Mouse (Mus musculus): ENCODE measurements around the gene Sel1l.

Gene Sel1l

DNA sequence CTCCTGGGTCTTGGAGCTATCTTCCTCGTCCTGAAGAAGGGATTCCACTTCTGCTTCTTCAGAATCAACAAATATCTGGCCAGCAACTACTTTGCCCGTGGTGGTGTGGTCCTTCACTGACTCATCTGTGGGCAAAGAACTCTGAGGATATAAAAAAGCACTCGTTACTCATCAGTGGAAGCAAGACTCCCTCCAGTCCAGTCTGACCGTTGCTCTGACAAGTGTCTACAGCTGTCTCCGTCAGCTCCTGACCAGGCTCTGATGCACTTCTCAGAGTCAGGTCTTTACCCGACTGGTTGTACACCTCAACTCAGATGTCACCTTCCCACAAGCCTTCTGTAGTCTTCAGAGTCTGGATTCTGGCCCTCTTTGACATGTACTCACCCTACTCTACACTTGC lies 7.2 kb downstream of the Sel1l start:
- Histone ChIP-seq H3K36me3 (ENCODE audit: control insufficient read depth, insufficient read depth, low read length, poor library complexity, severe bottlenecking) (peaks cover 22% of the 10 kb centered on the region), H3K27me3 (ENCODE audit: control insufficient read depth, insufficient read depth, low read length, poor library complexity, severe bottlenecking) (no peaks in the 10 kb centered on the region)
- no peak for DNase-seq (ENCODE audit: low read depth, low spot score)

DNA sequence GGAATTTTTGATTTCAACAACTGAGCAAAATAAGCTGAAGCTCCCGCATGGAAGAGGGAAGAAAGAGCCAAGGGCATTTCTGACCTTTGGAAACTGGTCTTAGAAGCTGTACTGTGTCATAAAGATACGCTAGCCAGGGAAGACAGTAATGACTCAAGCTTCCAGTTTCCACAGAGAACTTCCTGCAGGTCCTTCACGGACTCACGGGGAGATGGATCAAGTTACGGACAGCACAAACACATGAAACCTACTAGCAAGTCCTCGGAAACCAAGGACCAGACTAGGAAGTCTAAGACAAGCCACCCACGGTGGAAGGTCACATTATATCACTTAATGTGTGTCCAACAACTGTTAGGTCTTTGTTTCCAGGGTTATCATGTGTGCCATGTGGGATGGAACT lies 10.7 kb downstream of the Sel1l start:
- no peak for DNase-seq (ENCODE audit: low read depth, low spot score)
- peaks cover 20% of the 10 kb centered on the region for H3K36me3 ChIP-seq (ENCODE audit: control insufficient read depth, insufficient read depth, low read length, poor library complexity, severe bottlenecking)
- no peaks in the 10 kb centered on the region for H3K27me3 ChIP-seq (ENCODE audit: control insufficient read depth, insufficient read depth, low read length, poor library complexity, severe bottlenecking)

DNA sequence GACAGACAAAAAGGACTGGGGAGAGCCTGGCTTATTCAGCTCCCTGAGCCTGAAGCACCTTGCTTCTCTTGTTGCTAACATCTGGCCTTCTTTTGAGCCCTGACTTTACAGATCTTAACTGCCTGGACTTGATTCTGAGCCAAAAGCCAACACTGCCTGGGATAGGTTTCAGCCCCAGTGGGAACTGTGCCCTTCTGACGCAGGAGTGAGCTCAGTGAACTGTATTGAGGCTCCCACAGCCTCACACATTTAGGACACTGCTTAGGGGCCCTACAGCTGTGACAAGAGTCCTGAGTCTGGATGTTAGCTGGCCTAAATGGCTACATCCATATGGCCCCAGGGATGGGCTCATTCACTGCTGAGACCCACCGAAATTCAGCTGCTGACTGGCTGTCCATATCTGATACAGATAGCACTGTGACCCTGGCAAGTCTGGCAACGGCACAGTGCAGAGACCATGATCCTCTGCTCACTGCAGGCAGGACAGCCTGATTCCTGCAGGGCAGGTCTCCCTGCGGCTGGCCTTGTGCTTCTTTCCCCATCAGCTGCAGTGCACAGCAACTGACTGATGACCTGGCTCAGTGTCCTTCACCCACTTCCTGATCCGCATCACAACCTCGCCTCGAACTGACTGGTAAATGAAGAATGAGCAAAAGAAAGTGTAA lies 11.4 kb downstream of the Sel1l start:
- H3K36me3 ChIP-seq (ENCODE audit: control insufficient read depth, insufficient read depth, low read length, poor library complexity, severe bottlenecking): peaks cover 20% of the 10 kb centered on the region
- DNase-seq (ENCODE audit: low read depth, low spot score): no peak
- no peaks in the 10 kb centered on the region for H3K27me3 ChIP-seq (ENCODE audit: control insufficient read depth, insufficient read depth, low read length, poor library complexity, severe bottlenecking)

GRCm38 (mm10) chr12:91833939-91834333 lies 15.0 kb downstream of the Sel1l start:
- DNase-seq (ENCODE audit: low read depth, low spot score): no peak
- Histone ChIP-seq H3K27me3 (ENCODE audit: control insufficient read depth, insufficient read depth, low read length, poor library complexity, severe bottlenecking) (no peaks in the 10 kb centered on the region), H3K36me3 (ENCODE audit: control insufficient read depth, insufficient read depth, low read length, poor library complexity, severe bottlenecking) (peaks cover 6% of the 10 kb centered on the region)

GRCm38 (mm10) chr12:91833237-91833938 lies 15.6 kb downstream of the Sel1l start:
- DNase-seq (ENCODE audit: low read depth, low spot score): no peak
- H3K36me3 ChIP-seq (ENCODE audit: control insufficient read depth, insufficient read depth, low read length, poor library complexity, severe bottlenecking): peaks cover 5% of the 10 kb centered on the region
- H3K27me3 ChIP-seq (ENCODE audit: control insufficient read depth, insufficient read depth, low read length, poor library complexity, severe bottlenecking): no peaks in the 10 kb centered on the region

DNA sequence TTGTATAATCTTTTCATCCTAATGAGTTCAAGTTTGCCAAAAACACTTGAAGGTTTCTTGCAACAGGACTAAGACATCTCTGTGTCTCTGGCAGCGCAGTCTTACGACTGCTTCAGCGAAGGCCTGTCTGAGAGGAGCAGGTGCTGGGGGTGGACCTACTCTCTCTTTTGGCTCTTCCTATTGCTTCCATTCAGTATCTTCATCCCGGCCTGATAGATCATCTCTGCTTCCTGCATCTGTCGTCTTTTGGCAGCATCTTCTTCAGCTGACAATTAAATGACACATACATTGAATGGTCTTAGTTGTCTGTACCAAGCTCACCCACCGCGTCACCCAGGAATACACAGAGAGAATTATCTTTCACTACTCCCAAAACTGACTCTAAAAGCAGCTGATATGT lies 17.5 kb downstream of the Sel1l start:
- Histone ChIP-seq H3K27me3 (ENCODE audit: control insufficient read depth, insufficient read depth, low read length, poor library complexity, severe bottlenecking) (no peaks in the 10 kb centered on the region), H3K36me3 (ENCODE audit: control insufficient read depth, insufficient read depth, low read length, poor library complexity, severe bottlenecking) (peaks cover 10% of the 10 kb centered on the region)
- DNase-seq (ENCODE audit: low read depth, low spot score): no peak

DNA sequence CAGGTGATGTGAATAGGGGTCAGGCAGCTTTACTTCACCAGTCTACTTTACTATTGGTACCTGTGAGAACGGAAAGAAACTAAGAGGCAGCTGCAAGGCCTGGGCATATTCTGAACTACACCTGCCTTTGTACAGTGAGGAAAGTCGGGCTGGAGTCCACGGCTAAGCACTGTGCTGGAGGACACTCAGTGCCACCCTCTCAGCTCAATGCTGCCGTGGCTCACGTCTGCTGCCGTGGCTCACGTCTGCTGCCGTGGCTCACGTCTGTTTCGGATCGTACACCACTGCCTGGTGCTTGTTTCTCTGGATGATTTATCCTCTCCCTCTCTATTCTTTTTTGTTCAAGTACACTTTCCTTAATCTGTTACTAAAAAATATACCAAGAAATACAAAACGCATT lies 28.5 kb downstream of the Sel1l start:
- Histone ChIP-seq H3K27me3 (ENCODE audit: control insufficient read depth, insufficient read depth, low read length, poor library complexity, severe bottlenecking) (no peaks in the 10 kb centered on the region), H3K36me3 (ENCODE audit: control insufficient read depth, insufficient read depth, low read length, poor library complexity, severe bottlenecking) (peaks cover 9% of the 10 kb centered on the region)
- no peak for DNase-seq (ENCODE audit: low read depth, low spot score)

- Histone ChIP-seq H3K36me3 (ENCODE audit: control insufficient read depth, insufficient read depth, low read length, poor library complexity, severe bottlenecking) (peaks cover 6% of the 10 kb centered on the region), H3K27me3 (ENCODE audit: control insufficient read depth, insufficient read depth, low read length, poor library complexity, severe bottlenecking) (no peaks in the 10 kb centered on the region)
- no peak for DNase-seq (ENCODE audit: low read depth, low spot score)
Measured at GRCm38 (mm10) chr12:91818726-91819125, 30.2 kb downstream of the Sel1l start.

- peak; percentile 65 for DNase-seq (ENCODE audit: low read depth, low spot score)
- peaks cover 8% of the 10 kb centered on the region for H3K36me3 ChIP-seq (ENCODE audit: control insufficient read depth, insufficient read depth, low read length, poor library complexity, severe bottlenecking)
- H3K27me3 ChIP-seq (ENCODE audit: control insufficient read depth, insufficient read depth, low read length, poor library complexity, severe bottlenecking): no peaks in the 10 kb centered on the region
Measured at GRCm38 (mm10) chr12:91815990-91816389, 33.0 kb downstream of the Sel1l start.

GRCm38 (mm10) chr12:91815552-91815951 lies 33.4 kb downstream of the Sel1l start:
- peaks cover 8% of the 10 kb centered on the region for H3K36me3 ChIP-seq (ENCODE audit: control insufficient read depth, insufficient read depth, low read length, poor library complexity, severe bottlenecking)
- H3K27me3 ChIP-seq (ENCODE audit: control insufficient read depth, insufficient read depth, low read length, poor library complexity, severe bottlenecking): no peaks in the 10 kb centered on the region
- DNase-seq (ENCODE audit: low read depth, low spot score): no peak

GRCm38 (mm10) chr12:91808911-91809310 lies 40.0 kb downstream of the Sel1l start:
- Histone ChIP-seq H3K27me3 (ENCODE audit: control insufficient read depth, insufficient read depth, low read length, poor library complexity, severe bottlenecking) (no peaks in the 10 kb centered on the region), H3K36me3 (ENCODE audit: control insufficient read depth, insufficient read depth, low read length, poor library complexity, severe bottlenecking) (peaks cover 7% of the 10 kb centered on the region)
- DNase-seq (ENCODE audit: low read depth, low spot score): no peak

- peaks cover 5% of the 10 kb centered on the region for H3K36me3 ChIP-seq (ENCODE audit: control insufficient read depth, insufficient read depth, low read length, poor library complexity, severe bottlenecking)
- H3K27me3 ChIP-seq (ENCODE audit: control insufficient read depth, insufficient read depth, low read length, poor library complexity, severe bottlenecking): no peaks in the 10 kb centered on the region
- no peak for DNase-seq (ENCODE audit: low read depth, low spot score)
Measured at GRCm38 (mm10) chr12:91807761-91808160, 41.2 kb downstream of the Sel1l start.

DNA sequence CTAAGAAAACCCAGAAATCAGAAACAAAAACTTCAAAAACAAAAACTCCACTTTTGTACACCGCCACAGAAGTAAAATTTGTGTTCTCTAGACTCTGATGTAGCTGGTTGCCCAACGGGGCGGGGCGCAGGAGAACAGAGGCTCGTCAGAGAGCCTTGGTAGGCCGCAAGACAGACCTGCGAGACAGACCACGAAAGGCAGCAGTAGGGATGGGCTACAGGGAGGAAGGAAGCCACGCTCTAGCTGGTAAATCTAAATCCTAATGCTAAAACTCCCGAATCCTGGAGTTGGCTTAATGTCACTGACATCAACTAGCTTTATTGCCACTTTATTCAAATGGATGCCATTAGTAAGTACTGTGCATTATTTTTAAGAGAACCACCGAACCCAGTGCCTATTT lies 41.9 kb downstream of the Sel1l start:
- Histone ChIP-seq H3K36me3 (ENCODE audit: control insufficient read depth, insufficient read depth, low read length, poor library complexity, severe bottlenecking) (peaks cover 5% of the 10 kb centered on the region; the same call in 1 of the 2 replicates), H3K27me3 (ENCODE audit: control insufficient read depth, insufficient read depth, low read length, poor library complexity, severe bottlenecking) (no peaks in the 10 kb centered on the region)
- no peak for DNase-seq (ENCODE audit: low read depth, low spot score)

GRCm38 (mm10) chr12:91804262-91804661 lies 44.7 kb downstream of the Sel1l start:
- H3K36me3 ChIP-seq (ENCODE audit: control insufficient read depth, insufficient read depth, low read length, poor library complexity, severe bottlenecking): peaks cover under 1% of the 10 kb centered on the region; the same call in 1 of the 2 replicates
- no peak for DNase-seq (ENCODE audit: low read depth, low spot score)
- H3K27me3 ChIP-seq (ENCODE audit: control insufficient read depth, insufficient read depth, low read length, poor library complexity, severe bottlenecking): no peaks in the 10 kb centered on the region

GRCm38 (mm10) chr12:91803207-91803932 lies 45.6 kb downstream of the Sel1l start:
- no peaks in the 10 kb centered on the region for H3K27me3 ChIP-seq (ENCODE audit: control insufficient read depth, insufficient read depth, low read length, poor library complexity, severe bottlenecking)
- DNase-seq (ENCODE audit: low read depth, low spot score): peak; percentile 31
- no peaks in the 10 kb centered on the region; the same call in 1 of the 2 replicates for H3K36me3 ChIP-seq (ENCODE audit: control insufficient read depth, insufficient read depth, low read length, poor library complexity, severe bottlenecking)
